Mouse (Mus musculus): ENCODE data around the gene P2ry13. TPM values are rescaled to one million over a fixed set of nuclear protein-coding genes. Genes with fewer than 3 reads are reported as not detected.

The P2ry13 gene
- total RNA-seq, 2 experiments from 2014 or later, result 9.2 to 11.4 TPM

GRCm38 (mm10) chr3:59197329-59197948, 13.2 kb downstream of the P2ry13 start:
- DNase-seq (ENCODE audit: low spot score in 2 of 2), result no peak

GRCm38 (mm10) chr3:59194938-59195337, 15.7 kb downstream of the P2ry13 start, which contains the start of gene Gpr87:
Gene Gpr87 (minus strand): TSS chr3:59195104.
- DNase-seq (ENCODE audit: low spot score in 2 of 2), result no peak

- DNase-seq (ENCODE audit: low spot score in 2 of 2), result no peak
Observed at GRCm38 (mm10) chr3:59194099-59194498, 16.6 kb downstream of the P2ry13 start.

- DNase-seq (ENCODE audit: low spot score in 2 of 2), result no peak
Observed at GRCm38 (mm10) chr3:59191674-59192073, 19.0 kb downstream of the P2ry13 start.

- no peak for DNase-seq (ENCODE audit: low spot score in 2 of 2)
Observed at GRCm38 (mm10) chr3:59187336-59187735, 23.3 kb downstream of the P2ry13 start.

GRCm38 (mm10) chr3:59185662-59186061, 25.0 kb downstream of the P2ry13 start:
- no peak for DNase-seq (ENCODE audit: low spot score in 2 of 2)

GRCm38 (mm10) chr3:59182129-59182528, 28.6 kb downstream of the P2ry13 start:
- DNase-seq (ENCODE audit: low spot score in 2 of 2), result no peak

GRCm38 (mm10) chr3:59181134-59181533, 29.5 kb downstream of the P2ry13 start:
- DNase-seq (ENCODE audit: low spot score in 2 of 2), result no peak

- no peak for DNase-seq (ENCODE audit: low spot score in 2 of 2)
Observed at GRCm38 (mm10) chr3:59176871-59177270, 33.8 kb downstream of the P2ry13 start.

- peak; percentile 52 to 66 for DNase-seq (ENCODE audit: low spot score in 2 of 2)
Observed at GRCm38 (mm10) chr3:59175234-59175633, 35.4 kb downstream of the P2ry13 start.

GRCm38 (mm10) chr3:59174426-59175154, 36.1 kb downstream of the P2ry13 start:
- DNase-seq (ENCODE audit: low spot score in 2 of 2), result no peak

- no peak for DNase-seq (ENCODE audit: low spot score in 2 of 2)
Observed at GRCm38 (mm10) chr3:59169921-59170627, 40.6 kb downstream of the P2ry13 start.

GRCm38 (mm10) chr3:59169215-59169614, 41.5 kb downstream of the P2ry13 start:
- DNase-seq (ENCODE audit: low spot score in 2 of 2), result no peak

- no peak for DNase-seq (ENCODE audit: low spot score in 2 of 2)
Observed at GRCm38 (mm10) chr3:59168476-59168875, 42.2 kb downstream of the P2ry13 start.

- DNase-seq (ENCODE audit: low spot score in 2 of 2), result no peak
Observed at GRCm38 (mm10) chr3:59167417-59168054, 43.1 kb downstream of the P2ry13 start.

GRCm38 (mm10) chr3:59160465-59160864, 50.2 kb downstream of the P2ry13 start:
- no peak for DNase-seq (ENCODE audit: low spot score in 2 of 2)

Other genes starting within 250 kb of the P2ry13 start
- 10 to 100 TPM; 32.7 to 36.9 TPM for gene Med12l, start 205.1 kb downstream of the P2ry13 start, total RNA-seq (2021)
- gene Gpr171, start 109.1 kb downstream of the P2ry13 start, total RNA-seq (2021), result not detected
- gene P2ry14, start 57.3 kb downstream of the P2ry13 start, total RNA-seq (2021), result 1 to 10 TPM; 1.1 to 1.6 TPM
- not detected for gene Gpr87, start 15.8 kb downstream of the P2ry13 start, total RNA-seq (2021)
- gene P2ry12, start 52.0 kb upstream of the P2ry13 start, total RNA-seq (2021), result 10 to 100 TPM; 52.7 to 54.8 TPM
- gene Igsf10, start 133.5 kb upstream of the P2ry13 start, total RNA-seq (2021), result 1 to 10 TPM; 4.9 to 5.6 TPM

All from layer of hippocampus, postnatal 10 days (tissue).